Mouse (Mus musculus) midbrain, embryonic 16.5 days (tissue): ENCODE data around the gene Foxl1. TPM values are rescaled to one million over a fixed set of nuclear protein-coding genes. Genes with fewer than 3 reads are reported as not detected.

ENCODE experiments used
- ATAC-seq: fragments of 200-750 bp; cut with Nextera tagmentation; 2 replicates; pipeline ENCODE4 v1.8.0; 2017; ENCODE audit warnings: moderate TSS enrichment
- H3K27ac ChIP-seq: fragments of 300-500 bp; sonication (generic); 2 replicates; pipeline ENCODE4 v1.5.1; 2014; ENCODE audit warnings: mild to moderate bottlenecking, low read length, mixed read lengths
- H3K27me3 ChIP-seq: fragments of 300-500 bp; sonication (generic); 2 replicates; pipeline ENCODE4 v1.6.1; 2014; ENCODE audit warnings: low read depth, low read length, mixed read lengths; ENCODE audit not compliant: control insufficient read depth, insufficient read depth
- H3K36me3 ChIP-seq: fragments of 300-500 bp; sonication (generic); 2 replicates; pipeline ENCODE4 v1.6.1; 2014; ENCODE audit warnings: mild to moderate bottlenecking, low read length, moderate library complexity, mixed read lengths; ENCODE audit not compliant: control insufficient read depth, insufficient read depth
- H3K4me1 ChIP-seq: fragments of 300-500 bp; sonication (generic); 2 replicates; pipeline ENCODE4 v1.6.1; 2014; ENCODE audit warnings: mild to moderate bottlenecking, low read length, mixed read lengths; ENCODE audit not compliant: control insufficient read depth, insufficient read depth
- H3K4me2 ChIP-seq: fragments of 300-500 bp; sonication (generic); 2 replicates; pipeline ENCODE4 v1.6.1; 2014; ENCODE audit warnings: mild to moderate bottlenecking, low read length, mixed read lengths
- H3K4me3 ChIP-seq: fragments of 300-500 bp; sonication (generic); 2 replicates; pipeline ENCODE4 v1.5.1; 2014; ENCODE audit warnings: low read depth, mild to moderate bottlenecking, low read length, moderate library complexity, mixed read lengths
- H3K9ac ChIP-seq: fragments of 300-500 bp; sonication (generic); 2 replicates; pipeline ENCODE4 v1.6.1; 2014; ENCODE audit warnings: low read depth, low read length, mixed read lengths
- H3K9me3 ChIP-seq: fragments of 300-500 bp; sonication (generic); replicated peaks from 2 replicates; pipeline ENCODE4 v1.6.1; 2014; ENCODE audit warnings: mild to moderate bottlenecking, low read length, mixed read lengths; ENCODE audit not compliant: control insufficient read depth, poor library complexity, severe bottlenecking
- WGBS: fragments of 180-500 bp; shearing (Covaris S2); extraction: QIAGEN DNeasy Blood & Tissue Kit; methylation state at CpG from one replicate; pipeline ENCODE4 v1.1.7; 2014; 5-methylcytosine and 5-hydroxymethylcytosine counted together
- polyA plus RNA-seq: library from polyadenylated mRNA; unstranded; fragments of >200 nt; fragmentation: Nextera tagmentation; extraction: Ambion mirVana; gene quantifications from 2 replicates; pipeline ENCODE4 v1.2.1, GENCODE M21; 2015

Gene Foxl1
- polyA plus RNA-seq, 1 experiment from 2014 or later, result 0.06 TPM

DNA sequence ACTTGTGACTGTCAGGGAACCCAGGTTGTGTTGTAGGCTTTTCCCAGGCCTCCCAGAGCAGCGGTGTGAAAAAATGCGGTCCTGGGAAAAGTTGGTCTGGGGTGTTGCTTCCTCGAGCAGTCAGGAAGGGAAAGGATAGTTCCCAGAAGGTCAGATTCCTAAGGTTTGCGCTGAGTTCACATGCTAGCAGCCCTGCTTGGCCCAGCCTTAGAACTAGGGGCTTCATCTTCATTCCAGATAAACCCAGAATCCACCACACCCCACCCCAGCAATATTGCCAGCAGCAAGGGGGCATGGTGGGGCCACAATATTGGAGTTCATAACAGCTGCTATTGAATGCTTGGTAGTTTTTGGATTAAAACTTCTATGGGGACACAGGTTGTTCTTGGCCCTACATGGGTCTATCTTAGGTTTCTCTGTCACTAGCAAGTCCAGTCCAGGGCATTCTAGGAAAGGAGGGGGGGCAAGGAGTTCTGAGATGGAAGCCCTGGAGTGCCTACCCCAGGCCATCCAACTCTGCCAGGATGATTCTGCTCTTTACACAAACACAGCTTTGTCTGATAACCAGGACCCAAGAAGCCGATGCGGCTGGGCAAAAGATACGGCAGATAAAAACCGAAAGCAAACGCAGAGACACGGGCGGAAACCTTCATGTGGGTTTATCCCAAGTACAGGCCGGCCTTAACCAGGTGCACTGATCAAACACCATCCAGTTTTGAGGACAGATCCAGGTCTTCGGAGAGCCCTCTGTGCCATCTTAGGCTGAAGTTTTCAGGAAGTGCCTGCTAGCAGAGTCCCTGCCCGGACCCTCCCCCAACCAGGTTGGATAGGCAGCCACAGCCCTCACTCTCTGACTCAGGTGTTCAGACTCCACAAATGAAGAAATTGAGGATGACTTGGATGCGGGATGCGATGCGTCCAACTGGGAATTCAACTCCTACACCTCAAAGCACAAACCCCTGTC is 7.0 kb upstream of the Foxl1 start:
- ATAC-seq, result no peak
- Histone ChIP-seq H3K27me3 (peaks cover 81% of the 10 kb centered on the region), H3K27ac (no peak overlapping the region), H3K36me3 (no peaks in the 10 kb centered on the region), H3K4me3 (no peak overlapping the region), H3K4me2 (no peak overlapping the region), H3K9me3 (no peaks in the 10 kb centered on the region; the same call in 1 of the 2 replicates), H3K4me1 (peaks cover 8% of the 10 kb centered on the region; the same call in 1 of the 2 replicates), H3K9ac (no peak overlapping the region)
- WGBS, result 5% methylated on average over 17 of the region's 17 CpGs

DNA sequence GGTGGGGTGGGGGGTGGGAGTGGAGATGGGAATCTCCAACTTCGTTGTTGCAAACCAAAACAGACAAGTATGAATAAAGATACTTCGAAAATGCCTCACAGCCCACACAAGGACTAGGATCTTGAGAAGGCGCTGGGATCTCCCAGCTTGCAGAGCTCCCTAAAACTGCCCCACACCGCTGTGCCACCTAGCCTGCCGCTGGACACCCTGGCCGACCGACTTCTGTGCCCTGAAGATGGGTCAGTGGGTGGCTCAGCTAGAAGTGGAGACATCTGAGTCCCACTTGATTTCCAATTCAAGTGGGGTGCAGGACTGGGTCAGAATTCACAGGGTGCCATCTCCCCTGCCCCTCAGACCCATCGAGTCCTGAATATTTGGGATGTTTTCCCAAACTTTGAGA is 6.0 kb upstream of the Foxl1 start:
- Histone ChIP-seq H3K4me2 (no peak overlapping the region), H3K36me3 (no peaks in the 10 kb centered on the region), H3K27ac (no peak overlapping the region), H3K27me3 (peaks cover 82% of the 10 kb centered on the region), H3K9me3 (no peaks in the 10 kb centered on the region; the same call in 1 of the 2 replicates), H3K4me3 (no peak overlapping the region), H3K4me1 (peaks cover 3% of the 10 kb centered on the region; the same call in 1 of the 2 replicates), H3K9ac (no peak overlapping the region)
- WGBS, result 4% methylated on average over 8 of the region's 8 CpGs
- ATAC-seq, result no peak

DNA sequence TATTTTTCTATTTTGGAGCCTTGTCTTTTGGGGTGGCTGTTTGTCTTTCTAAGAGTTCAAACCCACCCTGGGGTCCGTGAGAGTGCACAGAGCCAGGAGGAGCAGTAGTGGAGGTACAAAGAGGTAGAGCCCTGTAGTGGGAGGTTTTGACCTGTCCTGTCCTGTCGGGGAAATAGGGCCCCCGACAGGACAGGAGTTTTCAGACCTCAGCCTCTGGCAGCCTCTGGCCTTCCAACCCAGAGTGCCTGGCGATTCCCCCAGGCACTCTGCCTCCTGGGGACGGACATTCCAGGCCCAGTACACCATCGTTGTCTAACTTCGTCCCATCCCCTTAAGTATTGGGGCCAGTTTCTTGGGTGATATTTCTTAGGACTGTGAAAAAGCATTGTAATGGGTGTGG is 5.4 kb upstream of the Foxl1 start:
- Histone ChIP-seq H3K9me3 (no peaks in the 10 kb centered on the region; the same call in 1 of the 2 replicates), H3K9ac (no peak overlapping the region), H3K4me3 (no peak overlapping the region), H3K4me1 (peaks cover 3% of the 10 kb centered on the region; the same call in 1 of the 2 replicates), H3K4me2 (no peak overlapping the region), H3K27ac (no peak overlapping the region), H3K27me3 (peaks cover 79% of the 10 kb centered on the region), H3K36me3 (no peaks in the 10 kb centered on the region)
- 1% methylated on average over 7 of the region's 7 CpGs for WGBS
- no peak for ATAC-seq

DNA sequence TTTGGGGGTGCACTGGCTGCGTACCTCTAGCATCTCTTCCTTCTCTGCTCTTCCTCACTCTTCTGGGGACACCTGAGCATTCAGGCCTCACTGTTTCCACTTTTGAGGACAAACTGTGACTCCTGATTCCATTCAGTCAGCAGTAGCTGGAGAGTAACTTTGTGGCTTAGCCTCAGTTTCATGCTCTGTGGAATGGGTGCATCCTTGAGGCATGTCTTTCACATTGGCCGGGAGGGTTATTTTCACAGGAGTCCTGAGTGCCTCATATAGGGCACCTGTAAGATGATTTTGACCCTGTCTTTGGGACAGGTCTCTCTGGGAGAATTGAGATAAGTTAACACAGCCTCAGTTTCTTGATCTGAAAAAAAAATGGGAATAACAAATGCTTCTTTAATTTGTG is 4.6 kb upstream of the Foxl1 start:
- Histone ChIP-seq H3K36me3 (no peaks in the 10 kb centered on the region), H3K27ac (no peak overlapping the region), H3K9me3 (no peaks in the 10 kb centered on the region; the same call in 1 of the 2 replicates), H3K9ac (no peak overlapping the region), H3K4me2 (no peak overlapping the region), H3K4me3 (no peak overlapping the region), H3K4me1 (peaks cover 6% of the 10 kb centered on the region; the same call in 1 of the 2 replicates), H3K27me3 (peaks cover 71% of the 10 kb centered on the region)
- WGBS, result 33% methylated on average over 2 of the region's 2 CpGs
- ATAC-seq, result no peak

DNA sequence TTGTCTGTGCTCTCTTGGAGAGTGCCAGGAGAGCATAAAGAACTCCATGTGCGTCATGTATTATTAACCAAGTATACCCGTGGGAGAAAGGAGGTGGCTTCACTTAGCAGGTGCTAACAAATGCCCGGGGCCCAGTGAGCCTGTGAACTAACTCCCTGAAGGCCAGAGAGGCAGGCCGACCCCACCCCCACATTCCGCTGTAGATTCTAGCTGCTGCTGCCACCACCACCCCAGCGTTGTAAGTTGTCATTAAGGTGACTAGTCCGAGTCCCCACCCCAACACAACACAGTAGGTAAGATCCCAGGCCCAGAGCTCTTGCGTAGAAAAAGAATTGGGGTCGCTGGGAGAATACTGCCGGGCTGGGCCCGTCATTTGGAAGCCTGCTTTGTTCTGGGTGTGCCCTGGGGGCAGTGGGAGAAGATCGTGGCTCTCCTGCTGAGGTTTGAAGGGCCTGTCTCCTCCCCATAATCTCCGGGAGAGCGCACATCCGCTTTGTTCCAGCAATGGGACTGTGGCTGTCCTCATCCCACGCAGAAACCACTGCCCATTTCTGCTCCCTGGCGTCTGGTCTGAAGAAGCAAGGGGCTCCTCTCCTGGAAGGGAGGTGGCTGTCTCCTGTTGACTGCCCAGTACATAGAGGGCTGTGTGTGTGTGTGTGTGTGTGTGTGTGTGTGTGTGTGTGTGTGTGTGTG is 3.0 kb upstream of the Foxl1 start:
- ATAC-seq, result no peak
- Histone ChIP-seq H3K9ac (no peak overlapping the region), H3K27me3 (peaks cover 78% of the 10 kb centered on the region), H3K36me3 (no peaks in the 10 kb centered on the region), H3K4me3 (no peak overlapping the region), H3K9me3 (no peaks in the 10 kb centered on the region; the same call in 1 of the 2 replicates), H3K4me1 (peaks cover 14% of the 10 kb centered on the region), H3K4me2 (no peak overlapping the region), H3K27ac (no peak overlapping the region)
- WGBS, result under 1% methylated on average over 17 of the region's 17 CpGs

DNA sequence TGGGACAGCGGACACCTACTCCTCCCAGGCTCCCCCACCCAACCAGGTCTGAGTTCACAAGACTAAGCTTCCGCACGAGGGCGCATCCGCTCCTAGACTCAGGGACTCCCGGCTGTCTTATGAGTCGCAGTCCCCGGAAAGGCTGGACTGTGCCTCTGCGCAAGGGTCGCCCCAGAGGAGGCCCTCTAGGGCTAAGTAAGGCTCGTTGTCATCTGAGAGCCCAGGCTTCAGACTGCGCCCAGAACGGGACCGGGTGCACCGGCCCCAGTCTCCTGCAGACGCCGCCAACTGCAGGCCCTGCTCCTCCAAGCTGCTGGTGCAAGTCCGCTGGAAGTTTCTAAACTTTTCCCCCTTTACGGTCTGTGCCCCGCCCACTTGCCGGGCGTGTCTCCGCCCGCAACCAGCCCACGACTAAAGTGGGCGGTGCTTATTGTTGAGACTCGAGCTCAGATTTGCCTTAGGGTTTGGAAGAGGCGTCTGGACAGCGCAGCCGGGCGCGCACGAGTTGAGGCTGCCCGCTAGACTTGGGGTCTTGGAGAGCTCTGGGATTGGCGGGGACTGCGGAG is 2.3 kb upstream of the Foxl1 start:
- no peak overlapping the region for H3K9ac ChIP-seq
- H3K27ac ChIP-seq, result no peak overlapping the region
- H3K27me3 ChIP-seq, result peaks cover 78% of the 10 kb centered on the region
- WGBS, result under 1% methylated on average over 36 of the region's 36 CpGs
- no peaks in the 10 kb centered on the region for H3K36me3 ChIP-seq
- H3K4me1 ChIP-seq, result peaks cover 14% of the 10 kb centered on the region
- no peak overlapping the region for H3K4me3 ChIP-seq
- H3K4me2 ChIP-seq, result peak overlapping the region; percentile 31
- no peaks in the 10 kb centered on the region; the same call in 1 of the 2 replicates for H3K9me3 ChIP-seq
- ATAC-seq, result 0 out of 2 replicates have a peak, but pooled peaks have one; percentile 25

DNA sequence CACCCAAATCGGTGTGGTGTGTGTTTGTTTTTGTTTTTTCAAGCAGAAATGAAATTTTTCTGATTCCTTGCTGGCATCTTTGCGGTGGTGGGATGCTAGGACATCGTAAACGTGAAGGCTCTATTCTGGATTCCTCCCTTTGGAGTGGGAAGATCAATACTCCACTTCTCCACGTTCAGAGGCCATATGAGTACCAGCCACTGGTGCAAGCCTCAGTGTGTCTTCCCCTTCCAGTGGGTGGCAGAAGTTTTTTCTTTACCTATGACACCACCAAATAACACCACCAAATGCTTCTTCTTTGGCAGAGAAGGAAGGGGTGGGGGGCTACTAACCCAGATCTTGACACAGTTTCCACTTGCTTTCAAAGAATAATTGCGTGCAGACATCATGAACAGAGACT is 1.5 kb upstream of the Foxl1 start:
- no peak for ATAC-seq
- Histone ChIP-seq H3K4me2 (no peak overlapping the region), H3K27ac (no peak overlapping the region), H3K4me1 (peaks cover 14% of the 10 kb centered on the region), H3K4me3 (no peak overlapping the region), H3K36me3 (no peaks in the 10 kb centered on the region), H3K9ac (no peak overlapping the region), H3K27me3 (peaks cover 78% of the 10 kb centered on the region), H3K9me3 (no peaks in the 10 kb centered on the region; the same call in 1 of the 2 replicates)
- 4% methylated on average over 6 of the region's 6 CpGs for WGBS

DNA sequence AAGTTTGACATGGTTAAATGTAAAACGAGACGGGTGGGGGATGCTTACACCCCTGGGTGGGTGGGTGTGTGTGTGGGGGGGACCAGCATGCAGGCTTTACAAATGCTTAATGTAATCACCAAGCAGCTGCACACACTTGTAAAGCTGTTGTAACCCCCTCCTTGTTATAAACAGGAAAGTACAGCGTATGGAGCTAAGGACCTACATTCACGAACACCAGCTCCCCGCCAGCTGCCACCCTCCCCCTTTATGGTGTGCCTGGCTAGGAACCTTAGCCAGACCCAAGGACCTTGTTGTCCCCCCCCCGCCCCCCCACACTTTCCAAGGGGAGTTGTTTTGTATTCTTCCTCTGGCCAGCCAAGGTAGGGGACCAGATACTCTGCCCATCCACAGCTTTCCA is 1.0 kb upstream of the Foxl1 start:
- Histone ChIP-seq H3K27ac (no peak overlapping the region), H3K36me3 (no peaks in the 10 kb centered on the region), H3K27me3 (peaks cover 75% of the 10 kb centered on the region), H3K9me3 (no peaks in the 10 kb centered on the region; the same call in 1 of the 2 replicates), H3K4me2 (no peak overlapping the region), H3K4me3 (no peak overlapping the region), H3K9ac (no peak overlapping the region), H3K4me1 (peaks cover 14% of the 10 kb centered on the region)
- WGBS, result 2% methylated on average over 6 of the region's 6 CpGs
- no peak for ATAC-seq
